Mouse (Mus musculus) ES-E14 (cell line): ENCODE data around the gene Ptprg. TPM values are rescaled to one million over a fixed set of nuclear protein-coding genes. Genes with fewer than 3 reads are reported as not detected.
A peak's percentile ranks its signal among the peaks of the same experiment; 100 is the strongest.

Source experiments
- DNase-seq: peaks from one replicate; pipeline ENCODE4 v3.0.0-alpha.2; 2013; ENCODE audit warnings: low read depth, low spot score
- H3K27ac ChIP-seq: 2 replicates; pipeline ENCODE4 v1.5.1; 2012; ENCODE audit warnings: low read depth, mild to moderate bottlenecking, low read length, moderate library complexity, mixed read lengths; ENCODE audit not compliant: poor library complexity, insufficient read depth, severe bottlenecking
- H3K36me3 ChIP-seq: 2 replicates; pipeline ENCODE4 v1.6.1; 2012; ENCODE audit warnings: mild to moderate bottlenecking, low read length, moderate library complexity, mixed read lengths; ENCODE audit not compliant: control insufficient read depth, poor library complexity, insufficient read depth, severe bottlenecking
- H3K4me1 ChIP-seq, 2 experiments: fragments of 150-350 bp in 1 of 2; sonication (generic) in 1 of 2; 2 replicates each; pipeline ENCODE4 v1.6.1; 2012; ENCODE audit warnings: low read length in 2 of 2, mild to moderate bottlenecking in 1 of 2, mixed read lengths in 1 of 2; ENCODE audit not compliant: control insufficient read depth in 2 of 2, insufficient read depth in 2 of 2, poor library complexity in 1 of 2
- H3K4me3 ChIP-seq, 2 experiments: fragments of 150-350 bp in 1 of 2; sonication (generic) in 1 of 2; 2 replicates each; pipeline ENCODE4 v1.5.1; 2012; ENCODE audit warnings: low read length in 2 of 2, low read depth in 1 of 2, mild to moderate bottlenecking in 1 of 2, mixed read lengths in 1 of 2; ENCODE audit not compliant: insufficient read depth in 1 of 2, poor library complexity in 1 of 2, severe bottlenecking in 1 of 2
- H3K9ac ChIP-seq: 2 replicates; pipeline ENCODE4 v1.6.1; 2012; ENCODE audit warnings: low read depth, mild to moderate bottlenecking, low read length, mixed read lengths; ENCODE audit not compliant: poor library complexity, insufficient read depth, severe bottlenecking
- H3K9me3 ChIP-seq: fragments of 150-350 bp; sonication (generic); 2 replicates; pipeline ENCODE4 v1.6.1; 2012; ENCODE audit warnings: low read depth, mild to moderate bottlenecking, low read length; ENCODE audit not compliant: control insufficient read depth, insufficient read depth
- CHD2 ChIP-seq: IDR thresholded peaks from 2 replicates; pipeline ENCODE4 v1.6.1; 2014; ENCODE audit warnings: mild to moderate bottlenecking, low read depth, low read length, inconsistent platforms
- HCFC1 ChIP-seq: IDR thresholded peaks from 2 replicates; pipeline ENCODE4 v1.6.1; 2012; ENCODE audit warnings: low read length, inconsistent platforms, borderline replicate concordance; ENCODE audit not compliant: insufficient read depth
- MAFK ChIP-seq: IDR thresholded peaks from 2 replicates; pipeline ENCODE4 v1.6.1; 2014; ENCODE audit warnings: mild to moderate bottlenecking, low read depth, low read length, inconsistent platforms; ENCODE audit not compliant: insufficient read depth
- ZC3H11A ChIP-seq: IDR thresholded peaks from 2 replicates; pipeline ENCODE4 v1.6.1; 2012; ENCODE audit warnings: low read depth, mild to moderate bottlenecking, inconsistent platforms, low read length, borderline replicate concordance
- ZNF384 ChIP-seq: IDR thresholded peaks from 2 replicates; pipeline ENCODE4 v1.6.1; 2012; ENCODE audit warnings: low read depth, low read length, inconsistent platforms
- in situ Hi-C, 2 experiments: fragments of 600-800 bp; cut with MboI; formaldehyde crosslinking; loops; one replicate each; pipeline ENCODE4 v1.15.1; 2025; ENCODE audit warnings: low sequenced_read_pairs in 2 of 2, inconsistent platforms in 1 of 2; ENCODE audit not compliant: unreplicated experiment in 2 of 2
- total RNA-seq: library from RNA; depleted of rRNA; stranded (reverse); fragments of 300-350 nt; gene quantifications from 2 replicates; pipeline ENCODE4 v1.2.3, GENCODE M21; 2012; rRNA removed

The Ptprg gene
- total RNA-seq = 59.8 and 75.6 TPM in 2 replicates

DNA sequence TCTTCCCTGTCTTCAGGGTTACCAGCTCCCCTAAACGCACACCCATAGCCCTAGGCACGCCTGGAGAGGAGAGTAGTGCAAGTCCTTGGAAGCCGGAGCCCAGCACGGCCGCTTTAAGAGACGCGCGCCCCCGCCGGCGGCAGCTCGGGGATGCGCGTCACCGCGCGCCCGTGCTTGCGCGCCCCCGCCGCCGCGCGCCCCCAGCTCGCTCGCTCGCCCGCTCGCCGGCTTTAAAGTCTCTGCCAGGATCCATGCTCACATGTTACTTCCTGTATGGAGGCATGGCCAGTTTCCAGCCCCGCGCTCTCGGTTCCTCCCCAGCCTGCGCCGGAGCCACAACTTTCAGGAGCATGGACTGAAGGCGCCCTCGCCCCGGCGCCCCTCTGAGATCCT is at the start of gene Ptprg:
Ptprg (plus strand) TSS at position 260 of the 393 bp plus-strand sequence.
- TF ChIP-seq HCFC1 (no peak), MAFK (no peak), CHD2 (no peak), ZNF384 (no peak), ZC3H11A (no peak)
- in situ Hi-C loops = loop anchor here (25.0 kb wide), 1 partner anchor 584 kb away; no protein-coding TSS in a partner anchor

DNA sequence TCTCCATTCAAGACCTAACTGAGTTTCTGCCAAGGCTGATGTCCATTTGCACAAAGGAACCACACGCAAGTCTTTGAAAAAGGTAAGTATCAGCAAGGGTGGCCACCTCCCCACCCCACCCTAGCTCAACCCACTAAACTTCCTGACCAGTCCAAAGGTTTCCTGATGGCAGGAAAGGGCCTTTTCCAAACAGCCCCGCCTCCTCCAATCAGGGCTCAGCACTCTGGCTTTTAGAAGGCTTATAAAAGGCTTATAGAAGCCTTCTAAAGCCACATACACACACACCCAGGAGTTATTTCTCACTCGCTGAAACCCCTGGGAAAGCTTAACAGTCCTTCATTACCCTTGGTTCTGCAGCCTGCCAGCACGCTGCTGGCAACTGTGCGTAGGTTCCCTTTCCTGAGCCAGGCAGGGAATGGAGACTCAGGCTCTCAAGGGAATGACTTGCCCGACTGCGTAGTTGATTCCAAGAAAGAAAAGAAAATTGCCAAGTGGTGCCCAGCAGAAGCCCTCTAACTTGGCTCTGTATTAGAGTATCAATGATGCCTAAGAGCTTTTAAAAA is 49.4 kb upstream of the Ptprg start:
- Histone ChIP-seq H3K27ac (no peak overlapping the region), H3K36me3 (no peaks in the 10 kb centered on the region), H3K4me1 (peaks cover 0 to 2% of the 10 kb centered on the region in 2 experiments; a peak in 1 of 4 replicates), H3K9ac (no peak overlapping the region), H3K4me3 (no peak overlapping the region), H3K9me3 (no peaks in the 10 kb centered on the region)
- TF ChIP-seq ZNF384 (no peak), CHD2 (no peak)
- in situ Hi-C loops = no loop called here
- DNase-seq = no peak

More for the DNA sequence above, at the start of gene Ptprg:
- Histone ChIP-seq H3K9me3 (no peaks in the 10 kb centered on the region), H3K9ac (peak within 1 kb of the TSS; percentile 91), H3K27ac (peak within 1 kb of the TSS; percentile 93), H3K4me1 (peaks cover 2 to 9% of the 10 kb centered on the region in 2 experiments; a peak in 3 of 4 replicates), H3K36me3 (no peaks in the 10 kb centered on the region), H3K4me3 (peak within 1 kb of the TSS; percentile 84 to 92)
- DNase-seq = no peak

DNA sequence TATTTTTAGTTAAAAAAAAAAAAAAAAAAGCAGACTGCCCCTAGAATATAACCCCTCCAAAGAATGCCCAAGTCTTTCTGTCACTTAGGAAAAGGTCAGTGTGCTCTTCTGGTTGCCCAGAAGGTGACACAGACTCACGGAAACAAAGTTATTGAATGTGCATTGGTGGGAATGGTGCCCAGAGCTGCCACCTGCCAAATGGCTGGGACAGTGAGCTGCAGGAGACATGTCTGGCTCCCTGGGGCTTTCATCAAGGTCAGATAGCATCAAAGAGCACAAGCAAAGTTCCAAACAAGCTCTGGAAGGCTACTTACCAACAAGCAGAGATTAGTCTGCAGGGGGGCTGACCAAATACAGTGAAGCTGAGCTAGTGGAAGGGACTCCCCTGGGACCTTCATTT is 43.2 kb upstream of the Ptprg start:
- no peak overlapping the region for H3K4me3 ChIP-seq
- no peak overlapping the region for H3K27ac ChIP-seq
- no peaks in the 10 kb centered on the region for H3K9me3 ChIP-seq
- H3K9ac ChIP-seq = no peak overlapping the region
- no peak for DNase-seq
- in situ Hi-C loops = no loop called here
- TF ChIP-seq MAFK (no peak), ZNF384 (no peak), ZC3H11A (no peak), HCFC1 (no peak), CHD2 (no peak)
- H3K4me1 ChIP-seq = peaks cover under 1 to 1% of the 10 kb centered on the region in 2 experiments; a peak in 2 of 4 replicates
- no peaks in the 10 kb centered on the region for H3K36me3 ChIP-seq

DNA sequence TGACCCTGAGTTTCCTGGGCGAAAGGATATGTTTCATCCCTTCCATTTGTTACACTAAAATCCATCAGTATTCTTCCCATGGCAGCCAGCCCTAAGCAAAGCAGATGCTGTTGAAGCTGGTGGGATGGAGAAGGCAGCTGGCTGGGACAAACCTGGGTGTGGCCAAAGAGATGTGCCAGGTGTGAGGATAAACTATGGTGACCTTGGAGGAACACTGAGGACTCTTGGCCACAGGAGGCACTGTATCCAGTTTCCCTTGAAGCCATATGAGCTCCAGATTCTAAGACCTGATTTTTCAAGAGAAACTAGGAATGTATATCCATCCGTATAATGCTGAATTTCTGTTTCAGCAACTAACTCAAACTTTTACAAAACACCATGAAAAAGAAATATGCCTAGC is 34.2 kb upstream of the Ptprg start:
- no peak overlapping the region for H3K4me3 ChIP-seq
- H3K4me1 ChIP-seq = peaks cover 2% of the 10 kb centered on the region in 2 experiments; a peak in 2 of 4 replicates
- TF ChIP-seq HCFC1 = no peak
- TF ChIP-seq ZNF384 = no peak
- TF ChIP-seq CHD2 = no peak
- no peak for TF ChIP-seq ZC3H11A
- TF ChIP-seq MAFK = no peak
- H3K9me3 ChIP-seq = no peaks in the 10 kb centered on the region
- H3K27ac ChIP-seq = no peak overlapping the region
- in situ Hi-C loops = no loop called here
- H3K36me3 ChIP-seq = no peaks in the 10 kb centered on the region
- H3K9ac ChIP-seq = no peak overlapping the region
- no peak for DNase-seq

DNA sequence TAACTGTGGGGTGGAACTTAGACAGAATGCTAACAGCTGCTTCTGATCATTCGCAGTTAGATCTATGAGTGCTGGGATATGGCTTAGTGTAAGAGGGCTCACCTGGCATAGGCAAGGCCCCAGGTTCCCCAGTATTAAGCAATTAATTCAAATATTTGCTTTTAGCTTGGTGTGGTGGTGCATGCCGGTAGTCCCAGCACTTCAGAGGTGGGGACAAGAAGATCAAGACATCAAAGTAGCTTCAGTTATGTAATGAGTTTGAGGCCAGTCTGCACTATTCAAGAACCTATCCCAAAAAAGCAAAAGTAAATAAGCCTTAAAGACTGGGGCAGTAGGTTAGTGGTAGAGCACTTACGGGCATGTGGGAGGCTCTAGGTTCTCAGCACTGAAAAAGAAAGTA is 30.3 kb upstream of the Ptprg start:
- no peaks in the 10 kb centered on the region for H3K36me3 ChIP-seq
- no peak overlapping the region for H3K9ac ChIP-seq
- DNase-seq = no peak
- no peak overlapping the region for H3K4me3 ChIP-seq
- peaks cover 0 to 2% of the 10 kb centered on the region in 2 experiments; a peak in 1 of 4 replicates for H3K4me1 ChIP-seq
- H3K27ac ChIP-seq = no peak overlapping the region
- TF ChIP-seq ZNF384 = no peak
- no peak for TF ChIP-seq ZC3H11A
- TF ChIP-seq MAFK = no peak
- in situ Hi-C loops = no loop called here
- H3K9me3 ChIP-seq = no peaks in the 10 kb centered on the region
